23 mouse cellular contexts compared by ENCODE assay signal in the genomic region with DNA sequence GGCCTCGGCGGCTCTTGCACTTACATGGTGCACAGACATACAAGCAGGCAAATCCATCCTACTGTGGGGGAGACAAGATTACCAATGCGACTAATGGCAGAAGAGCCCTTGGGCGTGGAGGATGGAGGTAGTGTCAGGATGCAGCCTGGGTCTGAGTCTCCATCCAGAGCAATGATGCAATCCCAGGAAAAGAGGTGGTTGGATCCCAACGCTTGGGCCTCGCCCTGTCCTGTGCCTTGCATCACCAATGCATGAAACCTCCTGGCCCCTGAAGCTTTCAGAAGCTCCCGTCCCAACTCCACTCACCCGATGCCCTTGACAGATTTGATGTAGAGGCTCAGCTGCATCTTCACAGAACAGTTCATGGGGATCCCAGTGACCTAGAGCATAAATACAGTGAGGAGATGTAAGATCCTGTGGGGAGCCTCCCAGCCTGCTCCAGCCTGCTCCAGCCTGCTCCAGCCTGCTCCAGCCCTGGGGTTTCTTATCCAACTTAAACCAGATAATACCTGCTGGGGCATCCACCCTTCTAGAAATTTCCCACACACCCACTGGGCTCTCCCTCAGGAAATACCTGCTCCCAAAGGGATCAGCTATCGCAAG. TPM values are rescaled to one million over a fixed set of nuclear protein-coding genes. Genes with fewer than 3 reads are reported as not detected.
DNase-seq lines count a peak whose midpoint lies in the region; TF ChIP-seq lines count a peak whose summit lies in the region.
"Had no signal": no experiment of that assay in that cellular context is flagged by ENCODE, and none has a peak within 500 bp of the region (broad histone marks: within the 10 kb centered on the region; RNA-seq: fewer than 3 reads in every experiment).

No protein-coding gene starts in this region.

- no peaks in the 10 kb centered on the region for H3K9me3 ChIP-seq in ES-Bruce4 (replicated peaks; ENCODE audit: control insufficient read depth, insufficient read depth, low read length, poor library complexity, severe bottlenecking)
- H3K9me3 ChIP-seq: embryonic facial prominence, embryonic 12.5 days; embryonic facial prominence, embryonic 15.5 days; heart, embryonic 10.5 days; hindbrain, embryonic 12.5 days; hindbrain, embryonic 15.5 days had no signal

- DNase-seq in 3T3-L1 (ENCODE audit: low read depth, low spot score) (peak; percentile 30), ZHBTc4 (ENCODE audit: low read depth, low spot score) (peak; percentile 80)
- DNase-seq in left cerebral cortex, postnatal 36 days (ENCODE audit: low spot score in 2 of 2): no peak
- no peak for DNase-seq in gastrocnemius, adult 8-10 months (ENCODE audit: low spot score in 2 of 2)
- no peak for DNase-seq in spleen, postnatal 4 days (ENCODE audit: low spot score in 2 of 2)
- DNase-seq: adrenal gland, adult 2 months; adrenal gland, postnatal 14 days; cerebellum, adult 11 months; cerebellum, adult 2 months; cerebellum, adult 9-11 months; cerebellum, postnatal 25 days; forebrain, postnatal 0 days; gastrocnemius, adult 2 months; gastrocnemius, postnatal 25 days; heart, adult 2 months; heart, postnatal 14 days had no signal

- intact Hi-C loops in left cerebral cortex, postnatal 36 days (cut with DNase I): no loop called here

- TF ChIP-seq POLR2A in ES-Bruce4 (IDR thresholded peaks at IDR 0.05; ENCODE audit: insufficient read depth, low read length): no peak

- no peaks in the 10 kb centered on the region for H3K27me3 ChIP-seq in ES-Bruce4 (ENCODE audit: control insufficient read depth, insufficient read depth, low read length, poor library complexity, severe bottlenecking)
- H3K27me3 ChIP-seq: embryonic facial prominence, embryonic 12.5 days; embryonic facial prominence, embryonic 15.5 days; heart, embryonic 13.5 days; hindbrain, embryonic 12.5 days; hindbrain, embryonic 15.5 days had no signal

- no peak for TF ChIP-seq EP300 in ES-Bruce4 (IDR thresholded peaks at IDR 0.05; ENCODE audit: insufficient read depth, low read depth, low read length)

- TF ChIP-seq CTCF in ES-Bruce4 (IDR thresholded peaks at IDR 0.05; ENCODE audit: low read depth, low read length): no peak

- H3K36me3 ChIP-seq in ES-Bruce4 (ENCODE audit: control insufficient read depth, insufficient read depth, low read length, poor library complexity, severe bottlenecking): no peaks in the 10 kb centered on the region

- 0 out of 2 replicates have a peak overlapping the region, but pooled peaks have one; percentile 8 for H3K4me3 ChIP-seq in ES-Bruce4 (ENCODE audit: low read depth, low read length)
- H3K4me3 ChIP-seq: embryonic facial prominence, embryonic 12.5 days; embryonic facial prominence, embryonic 15.5 days; gastrocnemius, adult 2 months; heart, adult 2 months; heart, embryonic 10.5 days; heart, embryonic 13.5 days; hindbrain, embryonic 12.5 days; hindbrain, embryonic 15.5 days had no signal

- no peak overlapping the region for H3K27ac ChIP-seq in ES-Bruce4 (ENCODE audit: insufficient read depth, low read length)
- H3K27ac ChIP-seq: embryonic facial prominence, embryonic 12.5 days; gastrocnemius, adult 2 months; heart, adult 2 months; heart, embryonic 10.5 days; heart, embryonic 13.5 days; hindbrain, embryonic 12.5 days; hindbrain, embryonic 15.5 days had no signal

- no peak overlapping the region for H3K9ac ChIP-seq in ES-Bruce4 (ENCODE audit: low read depth, poor library complexity, severe bottlenecking)
- H3K9ac ChIP-seq: embryonic facial prominence, embryonic 12.5 days; embryonic facial prominence, embryonic 15.5 days; forebrain, postnatal 0 days; heart, embryonic 13.5 days; hindbrain, embryonic 12.5 days; hindbrain, embryonic 15.5 days had no signal

- H3K4me1 ChIP-seq in ES-Bruce4 (ENCODE audit: control insufficient read depth, insufficient read depth, low read length): peaks cover 3% of the 10 kb centered on the region

RNA-seq across cellular contexts. Expression of a gene that starts 53.7 kb away (rescaled TPM):
- polyA plus RNA-seq in ES-Bruce4 (2011; ENCODE audit: insufficient read depth, insufficient read length, low read depth, missing spikeins): 59.6 and 63.9 TPM in 2 replicates
- total RNA-seq in left cerebral cortex, postnatal 36 days (2021): 10 to 100 TPM; 22.0 to 28.0 TPM
- total RNA-seq in gastrocnemius, adult 8-10 months (2022): 10 to 100 TPM; 11.1 to 19.0 (median 13.3) TPM

Comparison
In these comparisons a context has a peak if more than half of its experiments do, and no peak if none do; other contexts are left out.
1. DNase-seq: peak in 3T3-L1 (single experiment) and ZHBTc4 (single experiment); none in left cerebral cortex, postnatal 36 days (0 of 2), gastrocnemius, adult 8-10 months (0 of 2) and spleen, postnatal 4 days (0 of 2).